Mouse (Mus musculus) erythroblast, embryonic 14.5 days (primary cell): Measurements from ENCODE around the gene Mbd4. TPM values are rescaled to one million over a fixed set of nuclear protein-coding genes. Genes with fewer than 3 reads are reported as not detected.
A peak's percentile ranks its signal among the peaks of the same experiment; 100 is the strongest.
"Not testable (repeated sequence)": the region's sequence is repeated elsewhere in the genome, so short reads cannot be mapped to it uniquely, and the experiment has no call there.

Experiments
- H3K27me3 ChIP-seq: 2 replicates; pipeline ENCODE4 v1.6.1; 2012; ENCODE audit warnings: inconsistent platforms; ENCODE audit not compliant: control insufficient read depth
- H3K36me3 ChIP-seq: 2 replicates; pipeline ENCODE4 v1.6.1; 2012; ENCODE audit warnings: mild to moderate bottlenecking, inconsistent platforms; ENCODE audit not compliant: control insufficient read depth
- H3K4me1 ChIP-seq: 2 replicates; pipeline ENCODE4 v1.6.1; 2012; ENCODE audit warnings: inconsistent platforms; ENCODE audit not compliant: control insufficient read depth
- H3K4me3 ChIP-seq: replicated peaks from 2 replicates; pipeline ENCODE3; 2012; ENCODE audit warnings: moderate library complexity, mild to moderate bottlenecking, inconsistent platforms
- H3K9me3 ChIP-seq: 2 replicates; pipeline ENCODE4 v1.6.1; 2012; ENCODE audit warnings: low read length, inconsistent platforms, mixed read lengths; ENCODE audit not compliant: control insufficient read depth
- GATA1 ChIP-seq: IDR thresholded peaks from 2 replicates; pipeline ENCODE4 v1.6.1; 2012; ENCODE audit warnings: low read length, inconsistent platforms, mixed read lengths
- TAL1 ChIP-seq: IDR thresholded peaks from 3 replicates; pipeline ENCODE4 v1.6.1; 2012; ENCODE audit warnings: low read length, inconsistent platforms, mixed read lengths
- polyA plus RNA-seq: library from polyadenylated mRNA; stranded (reverse); fragments of >175 nt; gene quantifications from 2 replicates; pipeline ENCODE4 v1.2.3, GENCODE M21; 2012

Gene Mbd4
- polyA plus RNA-seq, 1 experiment, result 0.06 TPM

DNA sequence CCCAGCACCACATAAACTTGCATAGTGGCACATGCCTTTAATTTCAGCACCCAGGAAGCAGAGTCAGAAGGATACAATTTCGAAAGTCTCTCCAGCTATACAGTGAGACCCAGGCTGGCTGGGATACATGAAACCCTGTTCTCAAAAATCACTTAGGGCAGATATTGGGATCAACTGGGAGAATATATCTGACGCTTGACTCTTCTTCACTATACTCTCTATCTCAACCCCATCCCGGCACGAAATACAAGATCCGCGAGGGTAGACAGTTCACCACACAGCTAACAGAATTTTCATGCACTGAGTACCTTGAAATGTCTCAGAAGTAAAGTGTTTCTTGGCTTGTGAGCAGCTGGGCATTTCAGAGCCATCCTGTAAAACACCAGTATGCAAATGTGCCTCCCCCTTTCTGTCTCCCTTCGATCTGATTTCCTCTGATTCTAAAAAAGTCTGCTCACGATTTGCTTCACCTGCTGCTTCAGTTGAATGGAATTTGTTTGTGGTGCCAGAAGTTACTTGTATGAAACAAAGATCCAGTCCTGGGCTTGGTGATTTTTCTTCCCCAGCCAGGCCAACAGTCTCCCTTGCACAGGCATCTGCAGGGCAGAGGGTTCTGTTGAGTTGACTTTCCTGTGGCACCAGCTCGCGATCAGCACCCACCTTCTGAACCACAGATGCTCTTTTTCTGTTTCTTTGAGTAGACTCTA lies 4.4 kb downstream of the Mbd4 start:
- TF ChIP-seq TAL1, result no peak
- no peak for TF ChIP-seq GATA1
- H3K36me3 ChIP-seq, result peaks cover 75% of the 10 kb centered on the region
- no peaks in the 10 kb centered on the region for H3K9me3 ChIP-seq
- peaks cover 30% of the 10 kb centered on the region for H3K4me1 ChIP-seq
- H3K4me3 ChIP-seq, result no peak overlapping the region
- no peaks in the 10 kb centered on the region for H3K27me3 ChIP-seq

DNA sequence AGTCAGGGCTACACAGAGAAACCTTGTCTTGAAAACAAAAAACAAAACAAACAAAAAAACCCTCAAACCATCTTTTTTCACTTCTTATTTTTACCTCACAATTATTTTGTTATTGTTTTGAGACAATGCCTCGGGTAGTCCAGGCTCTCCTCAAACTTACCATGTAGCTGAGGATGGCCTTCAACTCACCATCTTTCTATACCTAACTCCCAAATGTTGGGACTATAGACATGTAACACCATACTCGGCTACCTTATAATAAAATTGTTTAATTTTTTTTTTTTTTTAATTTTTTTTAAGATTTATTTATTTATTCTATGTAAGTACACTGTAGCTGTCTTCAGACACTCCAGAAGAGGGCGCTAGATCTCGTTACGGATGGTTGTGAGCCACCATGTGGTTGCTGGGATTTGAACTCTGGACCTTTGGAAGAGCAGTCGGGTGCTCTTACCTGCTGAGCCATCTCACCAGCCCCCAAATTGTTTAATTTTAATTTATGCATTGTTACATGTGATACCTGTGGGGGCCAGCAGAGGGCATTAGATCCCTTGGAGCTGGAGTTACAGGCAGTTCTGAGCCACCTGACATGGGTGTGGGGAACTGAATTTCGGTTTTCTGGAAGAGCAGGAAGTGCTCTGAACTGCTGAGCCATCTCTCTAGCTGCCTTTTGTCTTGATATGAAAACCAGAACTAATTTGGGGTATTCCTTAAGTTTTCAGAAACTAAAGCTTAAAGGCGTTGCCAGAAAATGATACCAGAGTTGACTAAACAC lies 6.3 kb downstream of the Mbd4 start:
- no peaks in the 10 kb centered on the region for H3K27me3 ChIP-seq
- H3K4me3 ChIP-seq, result no peak overlapping the region
- peaks cover 93% of the 10 kb centered on the region for H3K36me3 ChIP-seq
- H3K9me3 ChIP-seq, result no peaks in the 10 kb centered on the region
- TF ChIP-seq GATA1 (no peak), TAL1 (no peak)
- peaks cover 14% of the 10 kb centered on the region for H3K4me1 ChIP-seq

DNA sequence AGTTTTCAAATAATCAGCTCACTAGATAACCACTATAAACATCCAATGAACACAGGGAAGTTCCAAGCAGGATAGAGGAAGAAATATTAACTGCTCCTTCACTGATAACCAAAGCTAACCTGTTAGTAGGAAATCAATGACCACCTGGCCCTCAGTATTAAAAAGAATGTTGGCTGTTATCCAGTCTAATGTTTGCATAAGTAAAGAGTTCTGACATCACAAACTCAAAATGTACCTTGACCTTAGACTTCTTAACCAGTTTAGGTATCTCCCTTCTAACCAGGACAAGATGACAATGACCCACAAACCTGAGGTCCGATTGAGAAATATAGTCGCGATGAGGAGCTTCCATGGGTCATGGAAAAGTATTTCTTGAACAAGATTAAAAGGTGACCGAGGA lies 8.2 kb downstream of the Mbd4 start:
- TF ChIP-seq TAL1, result no peak
- no peak for TF ChIP-seq GATA1
- Histone ChIP-seq H3K27me3 (no peaks in the 10 kb centered on the region), H3K4me3 (no peak overlapping the region), H3K36me3 (peaks cover 90% of the 10 kb centered on the region), H3K9me3 (no peaks in the 10 kb centered on the region), H3K4me1 (peaks cover 6% of the 10 kb centered on the region)

DNA sequence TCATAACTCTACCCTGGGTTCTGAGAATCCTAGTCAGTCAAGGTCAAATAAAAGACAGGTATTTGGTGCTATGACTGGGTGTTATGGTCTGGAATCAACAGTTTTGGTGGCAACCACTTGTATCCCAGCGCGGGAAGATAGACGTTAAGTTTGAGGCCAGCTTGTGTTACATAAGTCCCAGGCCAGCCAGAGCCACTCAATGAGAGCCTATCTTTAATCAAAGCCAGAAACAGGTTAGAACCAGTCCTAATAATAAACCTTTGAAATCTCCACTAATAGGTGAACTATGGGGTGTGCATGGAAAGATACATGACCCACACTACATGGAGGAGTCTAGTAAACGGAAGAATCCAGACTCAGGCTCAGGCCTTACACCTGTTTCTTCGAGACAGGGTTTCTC lies 14.4 kb downstream of the Mbd4 start:
- no peaks in the 10 kb centered on the region; the same call in 1 of the 2 replicates for H3K27me3 ChIP-seq
- H3K9me3 ChIP-seq, result no peaks in the 10 kb centered on the region
- peaks cover 26% of the 10 kb centered on the region for H3K4me1 ChIP-seq
- H3K36me3 ChIP-seq, result peaks cover 38% of the 10 kb centered on the region
- TF ChIP-seq GATA1 (no peak), TAL1 (no peak)
- peak overlapping the region; percentile 53 for H3K4me3 ChIP-seq

DNA sequence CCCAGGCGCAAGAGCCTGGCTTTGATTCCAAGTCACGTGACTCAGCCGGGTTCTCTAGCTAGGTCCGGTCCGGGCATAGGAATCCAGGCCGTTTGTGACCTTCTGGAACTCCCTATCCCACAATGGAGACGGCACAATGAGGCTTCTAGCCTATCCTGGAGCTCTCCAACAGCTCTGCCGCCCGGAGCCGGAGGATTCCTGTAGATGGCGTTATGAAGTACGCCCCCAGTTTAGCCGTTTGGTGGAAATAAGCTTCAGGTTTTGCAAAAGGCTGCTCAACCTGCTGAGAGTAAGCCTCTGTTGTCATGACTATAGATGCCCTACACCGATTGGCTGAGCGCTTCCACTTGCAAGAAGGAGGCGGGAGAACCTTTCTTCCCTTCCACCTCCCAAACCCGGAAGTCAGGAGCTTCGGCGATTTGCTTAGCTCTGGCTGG lies 15.0 kb downstream of the Mbd4 start, which contains the start of gene Efcab12:
Gene Efcab12, minus strand, starts transcription at position 252 of the 437 bp plus-strand sequence.
- H3K27me3 ChIP-seq, result no peaks in the 10 kb centered on the region; the same call in 1 of the 2 replicates
- H3K36me3 ChIP-seq, result peaks cover 33% of the 10 kb centered on the region
- TF ChIP-seq TAL1 (no peak), GATA1 (no peak)
- H3K9me3 ChIP-seq, result no peaks in the 10 kb centered on the region
- H3K4me3 ChIP-seq, result peak within 1 kb of the TSS; percentile 53
- H3K4me1 ChIP-seq, result peaks cover 26% of the 10 kb centered on the region

DNA sequence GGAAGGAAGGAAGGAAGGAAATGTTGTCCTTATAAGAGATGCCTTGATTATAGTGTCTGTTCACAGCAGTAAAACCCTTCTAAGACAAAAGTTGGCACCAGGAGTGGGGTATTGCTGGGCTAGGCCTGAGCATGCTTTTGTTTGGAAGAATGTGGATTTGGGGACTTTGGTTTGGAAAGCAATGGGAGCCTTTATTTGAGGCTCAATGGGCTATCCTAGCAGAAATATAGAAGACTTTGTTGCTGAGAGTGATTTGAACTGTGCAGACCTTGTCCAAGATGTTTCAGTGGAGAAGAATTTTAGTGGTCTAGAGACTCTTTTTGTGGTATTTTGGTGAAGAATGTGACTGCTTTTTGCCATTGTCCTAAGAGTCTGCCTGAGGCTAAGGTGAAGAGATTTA lies 19.3 kb downstream of the Mbd4 start:
- no peak for TF ChIP-seq GATA1
- TF ChIP-seq TAL1, result no peak
- Histone ChIP-seq H3K4me3 (no peak overlapping the region), H3K4me1 (peaks cover 42% of the 10 kb centered on the region), H3K36me3 (no peaks in the 10 kb centered on the region), H3K9me3 (no peaks in the 10 kb centered on the region), H3K27me3 (no peaks in the 10 kb centered on the region; the same call in 1 of the 2 replicates)

DNA sequence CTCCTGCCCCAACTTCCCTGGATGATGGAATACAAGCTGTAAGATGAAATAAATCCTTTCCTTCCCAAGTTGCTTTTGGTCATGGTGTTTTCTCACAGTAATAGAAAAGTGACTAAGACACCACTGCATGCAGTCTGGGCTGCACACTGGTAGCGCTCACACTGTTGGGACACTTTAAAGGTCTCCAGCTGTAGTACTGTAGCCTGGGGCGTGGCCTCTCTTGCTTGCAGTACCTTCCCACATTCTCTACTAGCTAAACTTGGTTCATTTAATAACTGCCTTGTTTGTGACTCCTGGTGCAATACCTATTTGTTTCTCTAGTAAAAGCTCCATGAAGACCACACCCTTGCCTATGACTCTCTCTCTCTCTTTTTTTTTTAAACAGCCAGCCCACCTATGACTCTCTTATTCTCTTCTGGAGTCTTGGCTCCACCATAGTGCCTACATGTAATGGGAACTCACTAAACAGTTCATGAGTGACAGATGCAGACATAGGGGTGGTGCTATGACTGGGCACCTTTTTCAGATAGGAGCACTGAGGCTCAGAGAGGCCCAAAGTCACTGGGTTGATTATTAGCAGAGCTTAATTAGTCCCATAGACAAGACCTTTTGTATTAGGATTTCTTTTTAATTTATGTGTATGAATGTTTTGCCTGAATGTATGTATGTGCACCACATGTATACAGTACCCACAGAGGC lies 20.9 kb downstream of the Mbd4 start:
- no peaks in the 10 kb centered on the region; the same call in 1 of the 2 replicates for H3K27me3 ChIP-seq
- H3K9me3 ChIP-seq, result no peaks in the 10 kb centered on the region
- peaks cover 27% of the 10 kb centered on the region for H3K4me1 ChIP-seq
- TF ChIP-seq GATA1, result no peak
- TF ChIP-seq TAL1, result no peak
- no peak overlapping the region for H3K4me3 ChIP-seq
- H3K36me3 ChIP-seq, result no peaks in the 10 kb centered on the region

DNA sequence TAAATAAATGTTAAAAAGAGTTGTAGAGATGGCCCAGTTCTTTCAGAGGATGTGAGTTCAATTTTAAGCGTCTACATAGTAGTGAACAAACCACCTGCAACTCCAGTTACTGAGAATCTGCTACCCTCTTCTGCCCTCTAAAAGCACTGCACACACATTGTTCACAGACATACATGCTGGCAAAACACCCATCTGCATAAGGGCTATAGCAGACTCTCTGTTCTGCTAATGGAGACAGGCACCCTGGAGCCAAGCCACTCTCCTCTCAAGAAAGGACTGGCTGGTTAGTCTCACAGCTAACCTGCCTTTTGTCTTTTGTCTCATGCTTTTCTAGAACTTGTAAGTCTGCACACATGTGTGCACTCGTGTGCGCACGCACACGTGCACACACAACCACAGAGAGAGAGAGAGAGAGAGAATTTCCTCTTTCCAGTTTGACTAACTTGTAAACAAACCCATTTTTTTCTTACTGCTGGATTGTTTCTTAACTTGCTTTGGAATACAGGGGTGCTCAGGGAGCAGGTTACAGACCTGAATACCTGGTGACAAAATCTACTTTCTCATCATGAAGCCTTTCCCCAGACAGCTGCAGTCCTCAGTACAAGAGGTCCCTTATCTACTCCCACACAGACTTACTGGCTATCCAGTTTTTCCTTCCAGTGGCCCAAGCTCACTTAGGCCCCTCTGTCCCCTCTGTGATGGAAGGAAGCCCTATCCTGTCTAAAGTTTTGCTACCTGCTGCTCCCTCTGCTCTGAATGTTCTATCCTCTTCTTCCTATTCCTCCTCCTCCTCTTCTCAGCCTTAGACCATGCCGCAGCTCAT lies 22.2 kb downstream of the Mbd4 start:
- H3K27me3 ChIP-seq, result no peaks in the 10 kb centered on the region; the same call in 1 of the 2 replicates
- no peaks in the 10 kb centered on the region for H3K9me3 ChIP-seq
- H3K4me3 ChIP-seq, result no peak overlapping the region
- TF ChIP-seq TAL1, result no peak
- TF ChIP-seq GATA1, result no peak
- peaks cover 25% of the 10 kb centered on the region for H3K4me1 ChIP-seq
- no peaks in the 10 kb centered on the region for H3K36me3 ChIP-seq

DNA sequence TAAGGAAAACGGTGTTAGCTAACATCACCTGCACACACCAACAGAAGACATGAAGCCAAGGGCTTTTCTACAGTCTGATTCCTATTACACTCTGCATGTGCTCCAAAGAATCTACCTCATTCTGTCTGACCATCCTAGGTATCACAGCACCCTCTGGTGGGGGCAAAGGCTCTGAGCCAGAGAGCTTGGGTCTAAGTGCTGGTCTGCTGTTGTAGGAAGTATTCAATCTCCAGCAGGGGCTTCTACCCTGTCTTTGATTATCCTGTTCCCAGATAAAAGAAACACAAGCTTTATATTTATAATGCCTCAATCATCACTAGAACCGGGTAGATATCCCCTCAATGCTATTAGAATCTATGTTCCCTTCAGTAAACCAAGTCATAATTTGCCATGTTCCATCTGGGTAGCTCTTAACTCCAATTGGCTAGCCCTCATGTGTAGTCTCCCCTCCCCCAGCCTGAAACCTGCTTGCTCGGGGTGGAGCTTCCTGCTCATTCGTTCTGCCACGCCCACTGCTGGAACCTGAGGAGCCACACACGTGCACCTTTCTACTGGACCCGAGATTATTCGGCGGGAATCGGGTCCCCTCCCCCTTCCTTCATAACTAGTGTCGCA lies 29.2 kb downstream of the Mbd4 start:
- not testable (repeated sequence) for H3K4me3 ChIP-seq, H3K27me3 ChIP-seq

More for the DNA sequence above, 29.2 kb downstream of the Mbd4 start:
- H3K4me1 ChIP-seq, result peaks cover 34% of the 10 kb centered on the region
- not testable (repeated sequence) for H3K36me3 ChIP-seq, H3K9me3 ChIP-seq
